Comparison of ENCODE assay signal across 8 mouse cellular contexts in genomic region chr1:37865401-37866215, GRCm38 (mm10). TPM values are rescaled to one million over a fixed set of nuclear protein-coding genes. Genes with fewer than 3 reads are reported as not detected.
DNase-seq lines count a peak whose midpoint lies in the region; ATAC-seq and TF ChIP-seq lines count a peak whose summit lies in the region.

No protein-coding gene starts in this region.

- no peak for TF ChIP-seq CTCF in liver, adult 2 months (IDR thresholded peaks at IDR 0.05; ENCODE audit: low read depth, low read length)

- H3K79me2 ChIP-seq in liver, adult 2 months (ENCODE audit: control insufficient read depth, insufficient read depth, low read length) = no peaks in the 10 kb centered on the region
- H3K79me2 ChIP-seq in myocyte (ENCODE audit: control insufficient read depth, insufficient read depth) = no peaks in the 10 kb centered on the region

- no peaks in the 10 kb centered on the region for H3K9me3 ChIP-seq in embryonic facial prominence, embryonic 10.5 days
- no peaks in the 10 kb centered on the region for H3K9me3 ChIP-seq in hindbrain, embryonic 15.5 days

- no peaks in the 10 kb centered on the region for H3K27me3 ChIP-seq in liver, adult 2 months (ENCODE audit: control insufficient read depth, insufficient read depth, low read length)
- no peaks in the 10 kb centered on the region; the same call in none of the 2 replicates for H3K27me3 ChIP-seq in embryonic facial prominence, embryonic 10.5 days (replicated peaks; ENCODE audit: low read depth, poor library complexity, severe bottlenecking)
- no peaks in the 10 kb centered on the region for H3K27me3 ChIP-seq in hindbrain, embryonic 15.5 days
- H3K27me3 ChIP-seq in myocyte (ENCODE audit: control insufficient read depth, insufficient read depth, insufficient read length) = no peaks in the 10 kb centered on the region

- H3K4me1 ChIP-seq in liver, adult 2 months (ENCODE audit: control insufficient read depth, insufficient read depth, low read length) = no peaks in the 10 kb centered on the region; the same call in 1 of the 2 replicates
- peaks cover 10% of the 10 kb centered on the region; the same call in 1 of the 2 replicates for H3K4me1 ChIP-seq in embryonic facial prominence, embryonic 10.5 days
- H3K4me1 ChIP-seq in hindbrain, embryonic 15.5 days (replicated peaks) = peaks cover 13% of the 10 kb centered on the region

- no peak overlapping the region for H3ac ChIP-seq in myocyte (ENCODE audit: control insufficient read depth, insufficient read length)

- H3K4me2 ChIP-seq in hindbrain, embryonic 15.5 days = peak overlapping the region; percentile 83
- H3K4me2 ChIP-seq in myocyte (ENCODE audit: low read depth) = peak overlapping the region; percentile 96

- H3K9ac ChIP-seq in liver, adult 2 months (ENCODE audit: low read depth, low read length) = peak overlapping the region; percentile 83
- peak overlapping the region; percentile 57 for H3K9ac ChIP-seq in hindbrain, embryonic 15.5 days

- peak overlapping the region; percentile 68 for H3K27ac ChIP-seq in liver, adult 2 months (replicated peaks; ENCODE audit: insufficient read depth, low read depth, low read length)
- peak overlapping the region; percentile 88 for H3K27ac ChIP-seq in embryonic facial prominence, embryonic 10.5 days (replicated peaks)
- peak overlapping the region; percentile 93 for H3K27ac ChIP-seq in hindbrain, embryonic 15.5 days (replicated peaks)

- no peak for ATAC-seq in hindbrain, embryonic 15.5 days (ENCODE audit: low FRiP score, low read depth)

- no peak for DNase-seq in liver, adult 2 months (ENCODE audit: extremely low read depth, low read depth, low spot score)
- no peak for DNase-seq in liver
- DNase-seq in embryonic facial prominence, embryonic 10.5 days (ENCODE audit: low spot score) = no peak
- no peak for DNase-seq in left cerebral cortex, postnatal 36 days (ENCODE audit: low spot score in 2 of 2)
- no peak for DNase-seq in left cerebral cortex, adult 8-10 months (ENCODE audit: low spot score in 2 of 2)
- DNase-seq in lung, adult 18-20 months = no peak

- no peak for TF ChIP-seq POLR2A in liver, adult 2 months (IDR thresholded peaks at IDR 0.05; ENCODE audit: extremely low read depth, insufficient read depth, low read length)
- TF ChIP-seq POLR2A in myocyte (IDR thresholded peaks at IDR 0.05; ENCODE audit: insufficient read length, low read depth) = peak; percentile 74

- H3K4me3 ChIP-seq in liver, adult 2 months (ENCODE audit: insufficient read depth, low read depth, low read length) = peak overlapping the region; percentile 91
- H3K4me3 ChIP-seq in embryonic facial prominence, embryonic 10.5 days = peak overlapping the region; percentile 72
- H3K4me3 ChIP-seq in hindbrain, embryonic 15.5 days = peak overlapping the region; percentile 89
- H3K4me3 ChIP-seq in myocyte = peak overlapping the region; percentile 35

- intact Hi-C loops in left cerebral cortex, postnatal 36 days (cut with DNase I) = loop anchor here (2.0 to 5.0 kb wide), 3 partner anchors 25 to 188 kb away; partner anchors contain the start of genes Mitd1 and Mrpl30

- 10% methylated on average over 23 of the region's 23 CpGs for WGBS in liver, adult 2 months
- WGBS in embryonic facial prominence, embryonic 10.5 days = 13% methylated on average over 23 of the region's 23 CpGs
- 11% methylated on average over 23 of the region's 23 CpGs for WGBS in hindbrain, embryonic 15.5 days

- H3K36me3 ChIP-seq in liver, adult 2 months (ENCODE audit: control insufficient read depth, insufficient read depth, low read length) = no peaks in the 10 kb centered on the region
- no peaks in the 10 kb centered on the region for H3K36me3 ChIP-seq in embryonic facial prominence, embryonic 10.5 days (replicated peaks)
- H3K36me3 ChIP-seq in hindbrain, embryonic 15.5 days = no peaks in the 10 kb centered on the region
- H3K36me3 ChIP-seq in myocyte (ENCODE audit: control insufficient read depth, insufficient read depth) = no peaks in the 10 kb centered on the region

TF ChIP-seq in myocyte, 11 proteins besides CTCF, POLR2A, EP300 and RAD21:
- TF ChIP-seq MYOG (IDR thresholded peaks at IDR 0.05; ENCODE audit: control insufficient read depth in 1 of 3, insufficient read depth in 1 of 3, insufficient read length in 2 of 3, low read depth in 2 of 3) = no peak
- no peak for TF ChIP-seq REST (IDR thresholded peaks at IDR 0.05; ENCODE audit: insufficient read depth, insufficient read length)
- peak; percentile 73 for TF ChIP-seq POLR2AphosphoS2 (IDR thresholded peaks at IDR 0.05; ENCODE audit: insufficient read length, low read depth)
- TF ChIP-seq TCF12 (IDR thresholded peaks at IDR 0.05; ENCODE audit: insufficient read depth, poor library complexity, severe bottlenecking) = no peak
- TF ChIP-seq TCF3 (IDR thresholded peaks at IDR 0.05; ENCODE audit: insufficient read length, low read depth) = no peak
TF ChIP-seq in myocyte: peak in this region for 1.

RNA-seq across cellular contexts. Expression of gene Tsga10, which starts 0.6 kb away (rescaled TPM):
- total RNA-seq in liver, adult 2 months (2014; rRNA removed) = 1.2 and 1.4 TPM in 2 replicates
- polyA plus RNA-seq in liver, adult 2 months (2012; rRNA removed) = 0.24 and 0.30 TPM in 2 replicates
- polyA plus RNA-seq in embryonic facial prominence, embryonic 10.5 days (2016; fragmentation: Nextera tagmentation; extraction: Ambion mirVana) = 6.6 and 7.5 TPM in 2 replicates
- polyA plus RNA-seq in hindbrain, embryonic 15.5 days (2015; fragmentation: Nextera tagmentation; extraction: Ambion mirVana) = 15.3 and 15.6 TPM in 2 replicates
- 1.7 TPM for polyA plus RNA-seq in myocyte (2012; fragmentation: generic; extraction: Trizol)
- 10 to 100 TPM; 16.2 to 25.2 TPM for total RNA-seq in left cerebral cortex, postnatal 36 days (2021)
- total RNA-seq in left cerebral cortex, adult 8-10 months (2022) = 10 to 100 TPM; 15.9 to 18.9 (median 17.4) TPM

RNA-seq across cellular contexts. Expression of gene Lipt1, which starts 5.9 kb away (rescaled TPM):
- total RNA-seq in liver, adult 2 months (2014; rRNA removed) = 10.2 and 10.3 TPM in 2 replicates
- polyA plus RNA-seq in liver, adult 2 months (2012; rRNA removed) = 2.2 and 3.1 TPM in 2 replicates
- polyA plus RNA-seq in embryonic facial prominence, embryonic 10.5 days (2016; fragmentation: Nextera tagmentation; extraction: Ambion mirVana) = 7.9 and 8.9 TPM in 2 replicates
- polyA plus RNA-seq in hindbrain, embryonic 15.5 days (2015; fragmentation: Nextera tagmentation; extraction: Ambion mirVana) = 7.9 and 8.5 TPM in 2 replicates
- 8.3 TPM for polyA plus RNA-seq in myocyte (2012; fragmentation: generic; extraction: Trizol)
- 1 to 10 TPM; 8.0 to 9.9 TPM for total RNA-seq in left cerebral cortex, postnatal 36 days (2021)
- total RNA-seq in left cerebral cortex, adult 8-10 months (2022) = 10 to 100 TPM in 3 of 4 experiments, 1 to 10 TPM in 1; 9.2 to 13.0 (median 11.9) TPM

RNA-seq across cellular contexts. Expression of gene Mitd1, which starts 24.6 kb away (rescaled TPM):
- 8.6 and 10.7 TPM in 2 replicates for total RNA-seq in liver, adult 2 months (2014; rRNA removed)
- 3.5 and 4.6 TPM in 2 replicates for polyA plus RNA-seq in liver, adult 2 months (2012; rRNA removed)
- 23.9 and 28.1 TPM in 2 replicates for polyA plus RNA-seq in embryonic facial prominence, embryonic 10.5 days (2016; fragmentation: Nextera tagmentation; extraction: Ambion mirVana)
- 14.4 and 15.7 TPM in 2 replicates for polyA plus RNA-seq in hindbrain, embryonic 15.5 days (2015; fragmentation: Nextera tagmentation; extraction: Ambion mirVana)
- polyA plus RNA-seq in myocyte (2012; fragmentation: generic; extraction: Trizol) = 3.9 TPM
- total RNA-seq in left cerebral cortex, postnatal 36 days (2021) = 10 to 100 TPM in 1 of 2 experiments, 1 to 10 TPM in 1; 9.1 to 10.5 TPM
- 10 to 100 TPM in 2 of 4 experiments, 1 to 10 TPM in 2; 7.4 to 11.8 (median 9.4) TPM for total RNA-seq in left cerebral cortex, adult 8-10 months (2022)

RNA-seq across cellular contexts. Expression of gene Mrpl30, which starts 24.7 kb away (rescaled TPM):
- total RNA-seq in liver, adult 2 months (2014; rRNA removed) = 83.6 and 111 TPM in 2 replicates
- polyA plus RNA-seq in liver, adult 2 months (2012; rRNA removed) = 46.4 and 65.0 TPM in 2 replicates
- polyA plus RNA-seq in embryonic facial prominence, embryonic 10.5 days (2016; fragmentation: Nextera tagmentation; extraction: Ambion mirVana) = 246 and 254 TPM in 2 replicates
- 251 and 252 TPM in 2 replicates for polyA plus RNA-seq in hindbrain, embryonic 15.5 days (2015; fragmentation: Nextera tagmentation; extraction: Ambion mirVana)
- polyA plus RNA-seq in myocyte (2012; fragmentation: generic; extraction: Trizol) = 181 TPM
- 100 to 1,000 TPM; 125 to 137 TPM for total RNA-seq in left cerebral cortex, postnatal 36 days (2021)
- total RNA-seq in left cerebral cortex, adult 8-10 months (2022) = 100 to 1,000 TPM; 129 to 154 (median 145) TPM

RNA-seq across cellular contexts. Expression of gene Lyg2, which starts 50.7 kb away (rescaled TPM):
- total RNA-seq in liver, adult 2 months (2014; rRNA removed) = not detected in 2 replicates
- not detected in 2 replicates for polyA plus RNA-seq in liver, adult 2 months (2012; rRNA removed)
- not detected in 2 replicates for polyA plus RNA-seq in embryonic facial prominence, embryonic 10.5 days (2016; fragmentation: Nextera tagmentation; extraction: Ambion mirVana)
- polyA plus RNA-seq in hindbrain, embryonic 15.5 days (2015; fragmentation: Nextera tagmentation; extraction: Ambion mirVana) = not detected in 2 replicates
- not detected for polyA plus RNA-seq in myocyte (2012; fragmentation: generic; extraction: Trizol)
- total RNA-seq in left cerebral cortex, postnatal 36 days (2021) = not detected
- not detected for total RNA-seq in left cerebral cortex, adult 8-10 months (2022)

Comparison
In these comparisons a context has a peak if more than half of its experiments do, and no peak if none do; other contexts are left out.
1. H3K4me3 ChIP-seq: peak in every context shown above with its lines; median percentile 91 in liver, adult 2 months; 89 in hindbrain, embryonic 15.5 days; 72 in embryonic facial prominence, embryonic 10.5 days; 35 in myocyte.